Mouse (Mus musculus): ENCODE data around the gene Olfr577. TPM values are rescaled to one million over a fixed set of nuclear protein-coding genes. Genes with fewer than 3 reads are reported as not detected.

Olfr577 gene
- not detected in 2 replicates for polyA plus RNA-seq (2012; rRNA removed)

GRCm38 (mm10) chr7:102975843-102976242 is at the start of gene Olfr577:
Gene Olfr577 (minus strand): TSS chr7:102975943.

GRCm38 (mm10) chr7:102989224-102989623 is 13.5 kb upstream of the Olfr577 start, which contains the start of gene Olfr578:
Gene Olfr578 (minus strand): TSS chr7:102989324.

GRCm38 (mm10) chr7:102962360-102962759 is 13.4 kb downstream of the Olfr577 start, which contains the start of gene Olfr576:
Gene Olfr576 (plus strand): TSS chr7:102962660.

GRCm38 (mm10) chr7:102958593-102958992 is 17.1 kb downstream of the Olfr577 start, which contains the start of gene Olfr575:
Gene Olfr575 (minus strand): TSS chr7:102958775.

GRCm38 (mm10) chr7:102948167-102948566 is 27.6 kb downstream of the Olfr577 start, which contains the start of gene Olfr574:
Gene Olfr574 (plus strand): TSS chr7:102948467.

GRCm38 (mm10) chr7:102942475-102942874 is 33.3 kb downstream of the Olfr577 start, which contains the start of gene Olfr573-ps1:
Gene Olfr573-ps1 (minus strand): TSS chr7:102942575.

GRCm38 (mm10) chr7:102924109-102924508 is 51.6 kb downstream of the Olfr577 start, which contains the start of gene Olfr572:
Gene Olfr572 (plus strand): TSS chr7:102924409.

Other genes with a start within 250 kb of the Olfr577 start
- not detected in 2 replicates for gene Olfr559, start 248.5 kb downstream of the Olfr577 start, polyA plus RNA-seq (2012; rRNA removed)
- not detected in 2 replicates for gene Olfr560, start 216.6 kb downstream of the Olfr577 start, polyA plus RNA-seq (2012; rRNA removed)
- 0.24 and 0.48 TPM in 2 replicates for gene Olfr78, start 216.5 kb downstream of the Olfr577 start, polyA plus RNA-seq (2012; rRNA removed)
- 0.05 TPM in 1 of 2 replicates, not detected in the other for gene Olfr561, start 204.7 kb downstream of the Olfr577 start, polyA plus RNA-seq (2012; rRNA removed)
- not detected in 2 replicates for gene Olfr564, start 172.5 kb downstream of the Olfr577 start, polyA plus RNA-seq (2012; rRNA removed)
- not detected in 2 replicates for gene Olfr566, start 117.2 kb downstream of the Olfr577 start, polyA plus RNA-seq (2012; rRNA removed)
- not detected in 2 replicates for gene Olfr568, start 98.8 kb downstream of the Olfr577 start, polyA plus RNA-seq (2012; rRNA removed)
- gene Olfr569, start 85.1 kb downstream of the Olfr577 start, polyA plus RNA-seq (2012; rRNA removed): not detected in 2 replicates
- not detected in 2 replicates for gene Olfr570, start 81.4 kb downstream of the Olfr577 start, polyA plus RNA-seq (2012; rRNA removed)
- gene Olfr571, start 58.4 kb downstream of the Olfr577 start, polyA plus RNA-seq (2012; rRNA removed): not detected in 2 replicates
- gene Olfr572, start 51.5 kb downstream of the Olfr577 start, polyA plus RNA-seq (2012; rRNA removed): not detected in 2 replicates
- not detected in 2 replicates for gene Olfr573-ps1, start 33.4 kb downstream of the Olfr577 start, polyA plus RNA-seq (2012; rRNA removed)
- not detected in 2 replicates for gene Olfr574, start 27.5 kb downstream of the Olfr577 start, polyA plus RNA-seq (2012; rRNA removed)
- gene Olfr575, start 17.2 kb downstream of the Olfr577 start, polyA plus RNA-seq (2012; rRNA removed): not detected in 2 replicates
- not detected in 2 replicates for gene Olfr576, start 13.3 kb downstream of the Olfr577 start, polyA plus RNA-seq (2012; rRNA removed)
- not detected in 2 replicates for gene Olfr578, start 13.4 kb upstream of the Olfr577 start, polyA plus RNA-seq (2012; rRNA removed)
- gene Olfr582, start 62.1 kb upstream of the Olfr577 start, polyA plus RNA-seq (2012; rRNA removed): not detected in 2 replicates
- not detected in 2 replicates for gene Olfr583, start 75.4 kb upstream of the Olfr577 start, polyA plus RNA-seq (2012; rRNA removed)
- gene Olfr584, start 105.9 kb upstream of the Olfr577 start, polyA plus RNA-seq (2012; rRNA removed): not detected in 2 replicates
- not detected in 2 replicates for gene Olfr585, start 121.8 kb upstream of the Olfr577 start, polyA plus RNA-seq (2012; rRNA removed)
- gene Olfr586, start 149.7 kb upstream of the Olfr577 start, polyA plus RNA-seq (2012; rRNA removed): not detected in 2 replicates
- gene Olfr588-ps1, start 164.9 kb upstream of the Olfr577 start, polyA plus RNA-seq (2012; rRNA removed): not detected in 2 replicates
- not detected in 2 replicates for gene Olfr589, start 180.4 kb upstream of the Olfr577 start, polyA plus RNA-seq (2012; rRNA removed)
- gene Olfr591, start 202.4 kb upstream of the Olfr577 start, polyA plus RNA-seq (2012; rRNA removed): not detected in 2 replicates
- gene Olfr592, start 208.9 kb upstream of the Olfr577 start, polyA plus RNA-seq (2012; rRNA removed): not detected in 2 replicates
- gene Olfr593, start 235.9 kb upstream of the Olfr577 start, polyA plus RNA-seq (2012; rRNA removed): not detected in 2 replicates
- not detected in 2 replicates for gene Olfr594, start 241.1 kb upstream of the Olfr577 start, polyA plus RNA-seq (2012; rRNA removed)